Mouse (Mus musculus) lung, embryonic 14.5 days (tissue): ENCODE measurements at regions not wholly inside any gene's neighbourhood (a gene's known extent, or its start where the extent isn't known, plus 50 kb on each side); places are given as distances from the start of the nearest gene placed in this dataset.

ENCODE experiments used
- ATAC-seq: fragments of 200-750 bp; cut with Nextera tagmentation; 2 replicates; pipeline ENCODE4 v1.8.0; 2017; ENCODE audit warnings: mild to moderate bottlenecking, moderate TSS enrichment, moderate library complexity; ENCODE audit not compliant: insufficient read depth
- DNase-seq: peaks from one replicate; pipeline ENCODE4 v3.0.0-alpha.2; 2015
- H3K27ac ChIP-seq: fragments of 300-500 bp; sonication (generic); 2 replicates; pipeline ENCODE4 v1.5.1; 2014; ENCODE audit warnings: low read depth, mild to moderate bottlenecking, moderate library complexity
- H3K27me3 ChIP-seq: fragments of 300-500 bp; sonication (generic); 2 replicates; pipeline ENCODE4 v1.6.1; 2014; ENCODE audit warnings: low read length, control low read depth; ENCODE audit not compliant: insufficient read depth
- H3K36me3 ChIP-seq: fragments of 300-500 bp; sonication (generic); 2 replicates; pipeline ENCODE4 v1.6.1; 2014; ENCODE audit warnings: control low read depth; ENCODE audit not compliant: insufficient read depth
- H3K4me1 ChIP-seq: fragments of 300-500 bp; sonication (generic); 2 replicates; pipeline ENCODE4 v1.6.1; 2014; ENCODE audit warnings: antibody characterized with exemption, control low read depth; ENCODE audit not compliant: insufficient read depth
- H3K4me2 ChIP-seq: fragments of 300-500 bp; sonication (generic); 2 replicates; pipeline ENCODE4 v1.6.1; 2014; ENCODE audit warnings: mild to moderate bottlenecking
- H3K4me3 ChIP-seq: fragments of 300-500 bp; sonication (generic); 2 replicates; pipeline ENCODE4 v1.5.1; 2014; ENCODE audit warnings: low read depth, low read length
- H3K9ac ChIP-seq: fragments of 300-500 bp; sonication (generic); 2 replicates; pipeline ENCODE4 v1.6.1; 2014
- H3K9me3 ChIP-seq: fragments of 300-500 bp; sonication (generic); 2 replicates; pipeline ENCODE4 v1.6.1; 2016; ENCODE audit warnings: low read depth, low read length, control low read depth
- CTCF ChIP-seq: IDR thresholded peaks from 2 replicates; pipeline ENCODE4 v1.5.1; 2016; ENCODE audit warnings: antibody characterized with exemption, low read depth
- WGBS: fragments of 180-500 bp; shearing (Covaris S2); extraction: QIAGEN DNeasy Blood & Tissue Kit; methylation state at CpG from one replicate; pipeline ENCODE4 v1.1.7; 2014; 5-methylcytosine and 5-hydroxymethylcytosine counted together

DNA sequence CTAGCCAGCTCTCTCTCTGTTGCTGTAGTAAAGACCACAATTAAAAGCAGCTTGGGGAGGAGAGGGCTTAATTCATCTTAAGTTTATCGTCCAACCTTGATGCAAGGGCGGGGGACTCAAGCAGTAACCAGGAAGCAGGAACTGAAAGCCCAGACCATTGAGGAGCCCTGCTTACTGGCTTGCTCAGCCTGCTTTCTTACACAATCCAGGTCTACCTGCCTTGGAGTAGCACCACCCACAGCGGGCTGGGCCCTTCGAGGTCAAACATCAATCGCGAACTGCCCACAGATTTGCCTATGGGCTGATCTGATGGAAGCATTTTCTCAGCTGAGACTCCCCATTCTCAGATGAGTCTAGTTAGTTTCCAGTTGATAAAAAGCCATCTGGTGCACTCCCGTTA is 165.3 kb downstream of the B3glct start:
- no peak for TF ChIP-seq CTCF
- Histone ChIP-seq H3K9ac (no peak overlapping the region), H3K36me3 (no peaks in the 10 kb centered on the region), H3K4me2 (no peak overlapping the region), H3K4me1 (no peaks in the 10 kb centered on the region), H3K27ac (no peak overlapping the region), H3K9me3 (no peaks in the 10 kb centered on the region), H3K27me3 (no peaks in the 10 kb centered on the region), H3K4me3 (no peak overlapping the region)
- DNase-seq (no peak), ATAC-seq (no peak)
- 53% methylated on average over 7 of the region's 7 CpGs for WGBS

DNA sequence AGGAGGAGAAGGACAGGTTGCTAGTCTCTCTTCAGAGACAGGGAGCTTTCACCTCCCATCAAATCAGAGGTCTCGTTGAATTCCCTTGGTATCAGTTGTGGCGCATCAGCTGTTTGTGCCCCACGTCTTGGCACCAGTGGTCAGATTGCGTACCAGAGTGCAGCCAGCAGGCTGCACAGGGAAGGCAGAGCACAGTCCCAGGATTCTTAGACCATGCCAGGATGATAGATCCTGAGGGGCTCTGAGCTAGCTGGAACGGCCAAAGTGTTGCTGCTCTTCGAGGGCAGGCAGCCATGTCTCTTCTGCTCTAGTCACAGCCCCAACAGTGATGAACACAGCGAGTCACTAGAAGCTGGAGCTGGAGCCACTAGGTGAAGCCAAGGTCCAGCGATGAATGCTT is 167.2 kb downstream of the B3glct start:
- H3K27me3 ChIP-seq: no peaks in the 10 kb centered on the region
- no peak overlapping the region for H3K4me2 ChIP-seq
- WGBS: 78% methylated on average over 8 of the region's 8 CpGs
- H3K9ac ChIP-seq: no peak overlapping the region
- H3K36me3 ChIP-seq: no peaks in the 10 kb centered on the region
- no peak for ATAC-seq
- H3K27ac ChIP-seq: no peak overlapping the region
- no peak for DNase-seq
- no peaks in the 10 kb centered on the region for H3K9me3 ChIP-seq
- no peak for TF ChIP-seq CTCF
- no peak overlapping the region for H3K4me3 ChIP-seq
- H3K4me1 ChIP-seq: no peaks in the 10 kb centered on the region

DNA sequence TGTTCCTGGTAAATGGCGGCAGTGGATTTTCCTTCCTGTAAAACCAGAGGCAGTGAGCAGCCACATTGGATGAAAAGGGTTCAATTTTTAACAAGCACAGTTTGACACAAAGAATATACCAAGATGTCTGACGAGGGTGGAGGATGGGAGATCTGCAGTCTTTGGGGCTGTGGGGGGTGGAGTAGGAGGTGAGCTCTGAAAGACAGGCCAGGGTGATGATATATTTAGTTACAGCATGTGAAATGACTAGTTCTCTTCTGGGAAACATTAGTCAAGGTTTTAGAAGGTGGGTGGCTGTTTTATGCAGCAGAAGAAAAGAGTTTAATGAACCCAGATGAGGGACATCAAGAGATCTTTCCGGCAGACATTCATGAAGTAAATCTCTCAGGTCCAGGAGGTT is 170.0 kb upstream of the Rxfp2 start:
- no peaks in the 10 kb centered on the region for H3K4me1 ChIP-seq
- no peak overlapping the region for H3K4me3 ChIP-seq
- no peak overlapping the region for H3K9ac ChIP-seq
- DNase-seq: no peak
- no peaks in the 10 kb centered on the region for H3K9me3 ChIP-seq
- TF ChIP-seq CTCF: no peak
- no peak for ATAC-seq
- no peaks in the 10 kb centered on the region for H3K27me3 ChIP-seq
- H3K36me3 ChIP-seq: no peaks in the 10 kb centered on the region
- WGBS: 72% methylated on average over 3 of the region's 3 CpGs
- no peak overlapping the region for H3K27ac ChIP-seq
- no peak overlapping the region for H3K4me2 ChIP-seq

DNA sequence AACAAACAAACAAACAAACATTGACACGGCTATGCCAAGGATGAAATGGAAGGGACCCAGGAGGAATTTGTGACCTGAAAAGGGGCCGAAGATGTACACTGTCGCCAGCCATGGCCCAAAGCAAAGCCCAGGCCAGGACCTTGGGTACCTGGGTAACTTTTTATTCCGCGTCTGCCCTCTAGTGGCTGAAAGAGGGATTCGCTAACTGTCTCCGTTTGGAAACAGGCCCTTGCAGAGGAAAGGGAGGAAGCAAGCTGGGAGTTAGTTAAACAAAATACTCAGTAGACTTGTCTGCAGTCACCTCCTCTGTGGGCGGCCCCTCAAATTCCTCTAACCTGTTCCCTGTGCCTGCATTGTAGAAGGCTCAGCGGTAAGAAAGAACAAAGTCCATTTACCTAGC is 167.5 kb upstream of the Rxfp2 start:
- Histone ChIP-seq H3K4me1 (no peaks in the 10 kb centered on the region), H3K36me3 (no peaks in the 10 kb centered on the region), H3K9me3 (no peaks in the 10 kb centered on the region), H3K27ac (no peak overlapping the region), H3K27me3 (no peaks in the 10 kb centered on the region), H3K9ac (no peak overlapping the region), H3K4me3 (no peak overlapping the region), H3K4me2 (no peak overlapping the region)
- peak; percentile 84 for TF ChIP-seq CTCF
- 10% methylated on average over 9 of the region's 9 CpGs for WGBS
- DNase-seq (peak; percentile 91), ATAC-seq (peak; percentile 68; the same call in 1 of the 2 replicates)

DNA sequence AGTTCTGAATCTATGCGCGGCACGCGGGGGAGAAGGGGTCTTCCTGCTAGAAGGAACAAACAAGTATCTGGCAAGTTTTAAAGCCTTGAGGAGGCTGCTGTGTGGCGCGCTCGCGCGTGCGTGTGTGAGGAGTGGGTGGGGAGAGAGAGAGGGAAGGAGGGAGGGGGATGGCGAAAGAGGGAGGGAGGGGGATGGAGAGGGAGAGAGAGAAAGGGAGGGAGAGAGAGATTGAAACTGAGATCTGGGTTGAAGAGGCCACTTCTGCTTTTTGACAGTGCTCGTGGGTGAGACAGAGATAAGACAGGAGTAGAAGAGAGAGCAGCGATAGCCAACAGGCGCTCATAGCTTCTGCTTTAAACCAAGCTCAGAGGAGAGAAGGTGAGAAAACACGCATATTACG is 166.0 kb upstream of the Rxfp2 start:
- Histone ChIP-seq H3K36me3 (no peaks in the 10 kb centered on the region), H3K4me1 (no peaks in the 10 kb centered on the region), H3K9ac (no peak overlapping the region), H3K27me3 (no peaks in the 10 kb centered on the region), H3K4me3 (no peak overlapping the region), H3K27ac (no peak overlapping the region), H3K9me3 (no peaks in the 10 kb centered on the region), H3K4me2 (peak overlapping the region; percentile 49)
- no peak for DNase-seq
- no peak for TF ChIP-seq CTCF
- 27% methylated on average over 16 of the region's 16 CpGs for WGBS
- no peak for ATAC-seq

DNA sequence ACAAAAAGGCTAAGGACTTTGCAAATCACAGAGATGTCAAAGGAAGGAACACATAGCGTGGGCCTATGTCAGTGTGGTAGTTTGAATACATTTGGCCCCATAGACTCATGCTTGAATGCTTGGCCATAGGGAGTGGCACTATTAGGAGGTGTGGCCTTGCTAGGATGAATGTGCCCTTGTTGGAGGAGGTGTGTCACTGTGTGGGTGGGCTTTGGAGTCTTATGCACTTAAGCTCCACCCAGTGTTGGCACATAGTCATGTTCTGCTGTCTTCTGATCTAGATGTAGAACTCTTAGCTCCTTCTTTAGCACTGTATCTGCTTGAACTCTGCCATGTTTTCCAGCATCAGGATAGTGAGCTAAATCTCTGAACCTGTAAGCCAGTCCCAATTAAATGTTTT is 162.4 kb upstream of the Rxfp2 start:
- WGBS: 79% methylated on average over 1 of the region's 1 CpGs
- H3K27me3 ChIP-seq: no peaks in the 10 kb centered on the region
- no peaks in the 10 kb centered on the region for H3K36me3 ChIP-seq
- H3K4me2 ChIP-seq: no peak overlapping the region
- DNase-seq (no peak), ATAC-seq (no peak)
- H3K27ac ChIP-seq: no peak overlapping the region
- H3K4me1 ChIP-seq: no peaks in the 10 kb centered on the region
- TF ChIP-seq CTCF: no peak
- no peaks in the 10 kb centered on the region for H3K9me3 ChIP-seq
- H3K4me3 ChIP-seq: no peak overlapping the region
- no peak overlapping the region for H3K9ac ChIP-seq

DNA sequence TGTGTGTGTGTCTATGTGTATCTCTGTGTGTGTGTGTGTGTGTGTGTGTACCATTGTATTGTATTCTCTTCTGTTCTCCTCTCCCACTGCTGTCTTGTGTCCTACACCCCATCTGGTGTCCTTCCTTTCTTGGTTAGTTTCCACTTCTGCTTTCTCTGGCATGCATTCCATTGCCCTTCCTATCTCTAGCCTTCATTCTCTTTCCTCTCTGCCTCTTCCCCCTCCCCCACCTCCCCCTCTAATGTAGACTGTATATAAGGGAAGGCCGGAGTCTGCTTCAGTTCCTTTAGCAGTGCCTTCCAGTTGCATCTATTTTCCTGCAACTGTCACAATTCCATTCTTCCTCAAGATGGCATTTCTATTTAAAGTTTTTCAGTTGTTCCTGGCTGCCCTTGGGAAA is 161.5 kb upstream of the Rxfp2 start:
- no peak for DNase-seq
- WGBS: 45% methylated on average over 1 of the region's 1 CpGs
- no peak overlapping the region for H3K27ac ChIP-seq
- no peaks in the 10 kb centered on the region for H3K27me3 ChIP-seq
- no peak for TF ChIP-seq CTCF
- H3K4me3 ChIP-seq: no peak overlapping the region
- no peak for ATAC-seq
- no peaks in the 10 kb centered on the region for H3K4me1 ChIP-seq
- H3K36me3 ChIP-seq: no peaks in the 10 kb centered on the region
- no peak overlapping the region for H3K4me2 ChIP-seq
- no peak overlapping the region for H3K9ac ChIP-seq
- no peaks in the 10 kb centered on the region for H3K9me3 ChIP-seq

DNA sequence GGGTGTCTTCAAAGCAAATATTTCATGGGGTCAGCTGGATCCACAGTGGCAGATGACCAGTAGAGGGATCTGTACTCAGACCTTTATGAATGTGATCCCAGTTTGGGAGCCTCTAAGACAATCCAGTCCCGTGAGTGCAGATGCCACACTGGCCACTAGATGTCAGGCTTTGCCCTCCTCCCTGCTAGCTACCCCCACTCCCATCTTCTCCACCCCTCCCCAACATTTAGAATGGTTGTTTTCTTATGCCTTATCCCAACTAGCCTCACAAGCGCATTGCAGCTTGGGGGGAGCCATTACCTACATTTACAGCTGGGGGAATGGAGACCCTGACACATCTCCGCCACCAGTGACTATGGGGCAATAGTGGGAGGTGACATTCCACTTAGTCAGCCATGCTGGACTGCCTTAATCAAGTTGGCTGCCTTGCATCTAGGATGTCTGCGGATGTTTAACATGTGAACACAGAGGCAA is 156.9 kb upstream of the Rxfp2 start:
- 35% methylated on average over 4 of the region's 4 CpGs for WGBS
- Histone ChIP-seq H3K4me1 (no peaks in the 10 kb centered on the region), H3K36me3 (no peaks in the 10 kb centered on the region), H3K9me3 (no peaks in the 10 kb centered on the region), H3K9ac (no peak overlapping the region), H3K4me3 (no peak overlapping the region), H3K27me3 (no peaks in the 10 kb centered on the region), H3K4me2 (no peak overlapping the region), H3K27ac (no peak overlapping the region)
- ATAC-seq: peak; percentile 79
- DNase-seq: peak; percentile 75
- peak; percentile 89 for TF ChIP-seq CTCF
